Mouse (Mus musculus): ENCODE data around the gene Alox5.

- TF ChIP-seq ZC3H11A (IDR thresholded peaks at IDR 0.05; ENCODE audit: low read depth, low read length), result no peak
- TF ChIP-seq MYC (IDR thresholded peaks at IDR 0.05; ENCODE audit: low read depth, low read length), result no peak
- TF ChIP-seq POLR2A (IDR thresholded peaks at IDR 0.05; ENCODE audit: low read depth, low read length), result no peak
- no peak for TF ChIP-seq CTCF (conservative IDR thresholded peaks at IDR 0.05 in 1 of 2, IDR thresholded peaks at IDR 0.05 in 1 of 2; ENCODE audit: low read depth in 2 of 2, low read length in 2 of 2)
- TF ChIP-seq E2F4 (IDR thresholded peaks at IDR 0.05; ENCODE audit: insufficient replicate concordance, low read depth, low read length), result no peak
- TF ChIP-seq POLR2AphosphoS2 (IDR thresholded peaks at IDR 0.05; ENCODE audit: low read depth, low read length), result no peak
Observed at GRCm38 (mm10) chr6:116486833-116487232, 25.9 kb upstream of the Alox5 start.

Data from CH12.LX (cell line).